Mouse (Mus musculus): Measurements from ENCODE around the gene Oxsr1.

Oxsr1 gene

GRCm38 (mm10) chr9:119212996-119213395 lies 109.2 kb downstream of the Oxsr1 start:
- no peak for DNase-seq

GRCm38 (mm10) chr9:119208998-119209397 lies 113.2 kb downstream of the Oxsr1 start, which contains the start of gene Slc22a13:
Slc22a13 (minus strand) TSS chr9:119209098.
- no peak for DNase-seq

DNA sequence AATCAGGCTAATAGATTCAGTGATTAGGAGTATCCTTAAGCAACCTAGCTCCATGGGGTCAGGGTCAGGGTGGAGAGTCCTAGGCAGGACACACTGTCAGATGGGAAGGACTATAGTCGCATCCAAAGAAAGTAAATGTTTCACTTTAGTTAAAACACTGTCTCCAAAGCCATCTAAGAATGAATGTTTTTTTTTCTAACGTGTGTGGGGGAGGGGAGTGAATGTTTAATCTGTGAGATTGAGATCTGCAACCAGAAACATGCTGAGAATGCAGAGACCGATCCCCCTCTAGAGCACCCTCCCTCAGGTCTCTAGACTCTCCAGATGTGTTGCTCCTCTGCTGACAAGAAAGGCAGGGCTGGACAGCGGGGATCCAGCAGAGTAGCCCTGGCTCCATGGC lies 115.1 kb downstream of the Oxsr1 start:
- DNase-seq = no peak

DNA sequence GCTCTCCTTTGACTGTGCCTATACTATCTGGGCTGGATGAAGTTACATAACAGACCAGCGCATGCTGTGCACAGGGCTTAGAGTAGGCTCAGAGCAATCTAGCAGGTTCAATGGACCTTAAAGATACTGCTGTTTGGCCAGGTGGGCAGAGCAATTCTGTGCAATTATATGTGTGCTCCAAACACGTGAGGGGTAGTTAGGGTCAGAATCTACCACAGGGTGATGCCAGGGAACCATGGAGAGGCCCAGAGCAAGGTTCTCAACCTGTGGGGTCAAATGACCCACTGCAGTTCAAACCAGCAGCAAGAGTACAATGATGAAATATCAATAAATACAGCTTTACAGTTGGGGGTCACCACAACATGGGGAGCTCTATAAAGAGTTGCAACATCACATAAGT lies 115.6 kb downstream of the Oxsr1 start:
- DNase-seq = no peak

DNA sequence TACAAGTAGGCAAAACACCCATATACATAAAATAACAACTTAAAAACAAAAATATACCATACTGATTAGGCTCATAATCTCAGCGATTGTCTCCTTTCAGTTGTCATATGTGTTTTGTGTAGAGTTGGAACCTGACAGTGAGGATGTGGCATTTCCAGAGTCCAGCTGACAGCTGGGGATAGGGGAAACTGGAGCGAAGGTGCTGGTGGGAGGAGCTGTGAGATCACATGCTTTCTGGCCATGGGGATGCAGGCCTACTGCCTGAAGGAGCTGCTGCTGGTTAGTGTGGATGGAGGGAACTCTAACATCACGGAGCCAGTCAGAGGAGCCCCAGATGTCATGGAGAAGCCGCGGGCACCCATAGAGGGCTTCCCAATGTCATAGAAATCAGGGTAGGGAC lies 116.5 kb downstream of the Oxsr1 start:
- no peak for DNase-seq

- no peak for DNase-seq
These were observed 118.6 kb downstream of the Oxsr1 start for GRCm38 (mm10) chr9:119203617-119204016.

DNA sequence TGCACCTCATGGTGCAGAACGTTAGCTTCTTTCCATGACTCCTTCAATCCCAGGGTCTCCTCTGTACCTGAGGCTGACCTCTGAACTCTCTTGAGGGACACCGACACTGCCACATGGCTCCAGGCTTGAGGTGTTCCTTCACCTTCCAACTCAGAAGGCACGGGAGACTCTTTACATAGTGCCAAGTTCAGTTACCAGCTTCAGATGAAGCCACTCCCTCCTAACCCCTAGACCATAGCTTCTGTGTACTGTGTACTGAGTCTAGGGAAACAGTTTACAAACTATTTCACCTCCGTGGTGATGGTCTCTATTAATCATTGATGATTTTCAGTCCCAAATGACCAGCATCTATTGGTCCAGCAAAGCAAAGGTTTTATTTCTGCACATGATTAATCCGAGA lies 120.6 kb downstream of the Oxsr1 start:
- DNase-seq = no peak

GRCm38 (mm10) chr9:119199151-119199861 lies 122.9 kb downstream of the Oxsr1 start:
- DNase-seq = no peak

DNA sequence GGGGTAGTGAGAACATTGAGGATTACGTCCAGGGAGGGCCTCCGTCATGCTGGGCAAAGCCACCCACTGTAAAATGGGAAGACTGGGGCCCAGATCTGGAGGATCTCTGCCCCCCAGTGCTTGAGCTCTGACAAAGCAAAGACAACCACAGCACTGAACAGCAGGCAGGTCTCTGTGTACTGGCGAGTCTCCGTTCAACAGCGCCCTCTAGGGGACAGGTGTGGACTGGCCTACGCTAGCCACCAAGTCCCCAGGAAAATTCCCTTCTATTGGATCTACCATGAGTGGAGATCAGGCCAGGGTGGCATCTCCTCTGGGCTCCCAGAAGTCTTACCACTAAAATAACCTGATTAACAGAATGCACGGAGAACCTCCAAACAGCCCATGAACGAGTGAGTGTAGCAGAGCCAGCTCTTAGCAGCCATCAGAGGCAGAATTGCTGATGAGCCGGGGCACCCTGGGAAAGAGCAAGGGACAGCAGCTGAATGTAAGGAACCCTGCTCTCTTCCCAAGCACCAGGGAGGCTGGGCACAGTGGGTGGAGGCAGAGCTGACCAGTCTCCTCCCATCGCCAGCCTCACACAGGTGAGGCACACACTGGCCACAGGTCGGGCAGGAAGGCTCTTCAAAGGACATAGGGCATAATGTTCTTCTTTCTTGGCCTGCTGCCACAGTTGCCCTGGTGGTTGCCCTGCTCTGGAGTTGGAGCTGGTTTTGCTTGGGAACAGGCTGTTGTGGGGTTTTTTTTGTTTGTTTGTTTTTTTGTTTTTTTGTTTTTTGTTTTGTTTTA lies 129.8 kb downstream of the Oxsr1 start:
- DNase-seq = peak; percentile 58
